ENCODE assay signal across 13 mouse cellular contexts in the genomic region with DNA sequence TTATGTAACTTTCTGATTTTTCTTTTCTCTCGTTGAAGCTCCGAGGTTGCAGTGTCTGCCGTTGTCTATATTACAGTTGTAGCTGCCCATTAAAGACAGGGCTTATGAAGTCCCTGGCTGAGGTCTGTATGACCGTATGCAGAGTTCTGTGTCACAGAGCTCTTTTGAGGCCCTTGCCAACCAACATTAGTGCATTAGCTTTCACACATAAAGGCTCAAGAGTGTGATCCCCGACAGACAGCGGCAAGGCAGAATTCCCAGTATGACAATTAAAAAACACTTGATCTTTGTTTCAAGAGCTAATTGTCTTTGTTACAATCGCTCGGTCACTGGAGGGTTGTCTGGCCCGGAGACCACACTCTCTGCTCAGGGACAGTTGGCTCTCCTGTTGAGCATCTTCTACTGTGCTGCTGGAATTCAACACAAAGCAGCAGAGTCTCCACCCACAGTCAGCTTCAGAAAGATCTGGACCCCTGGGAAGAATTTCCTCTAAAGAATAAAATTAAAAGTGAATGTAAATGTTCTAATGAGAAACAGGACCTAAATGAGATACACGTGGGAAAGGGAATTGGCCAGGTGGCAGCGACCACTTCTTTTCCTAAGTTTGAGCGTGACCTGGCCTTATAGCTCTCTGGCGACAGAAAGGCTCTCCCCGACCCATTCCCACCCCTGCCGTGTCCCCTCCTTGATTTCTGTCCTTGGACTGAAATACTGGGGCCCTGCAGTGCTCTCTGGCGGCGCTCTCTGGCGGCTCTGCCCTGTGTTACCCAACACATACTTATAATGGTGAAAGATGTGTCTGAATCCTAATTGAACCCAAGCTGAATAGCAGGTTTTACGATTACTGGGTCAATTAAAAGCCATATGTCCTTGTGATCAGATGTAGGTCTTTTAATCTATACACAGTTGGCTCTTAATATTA. TPM values are rescaled to one million over a fixed set of nuclear protein-coding genes. Genes with fewer than 3 reads are reported as not detected.
DNase-seq lines count a peak whose midpoint lies in the region; ATAC-seq and TF ChIP-seq lines count a peak whose summit lies in the region.
"Had no signal": no experiment of that assay in that cellular context is flagged by ENCODE, and none has a peak within 500 bp of the region (broad histone marks: within the 10 kb centered on the region; RNA-seq: fewer than 3 reads in every experiment).

No protein-coding gene starts in this region.

- ATAC-seq in forebrain, embryonic 12.5 days (ENCODE audit: low FRiP score), result no peak
- ATAC-seq in forebrain, embryonic 11.5 days (replicated peaks; ENCODE audit: low FRiP score), result no peak
- no peak for ATAC-seq in hindbrain, embryonic 15.5 days (ENCODE audit: low FRiP score, low read depth)
- ATAC-seq in neural tube, embryonic 13.5 days (ENCODE audit: low read depth), result peak; percentile 67
- no peak for ATAC-seq in intestine, postnatal 0 days

- no peak for TF ChIP-seq POLR2A in brain, embryonic 14.5 days (IDR thresholded peaks at IDR 0.05; ENCODE audit: borderline replicate concordance, extremely low read depth, insufficient read depth, insufficient read length, poor library complexity, severe bottlenecking)

- H3K36me3 ChIP-seq in forebrain, embryonic 12.5 days (replicated peaks), result peaks cover 27% of the 10 kb centered on the region
- H3K36me3 ChIP-seq in forebrain, embryonic 11.5 days (ENCODE audit: control insufficient read depth, insufficient read depth, low read length), result peaks cover 5% of the 10 kb centered on the region
- H3K36me3 ChIP-seq in hindbrain, embryonic 15.5 days, result peaks cover 19% of the 10 kb centered on the region
- peaks cover 27% of the 10 kb centered on the region for H3K36me3 ChIP-seq in neural tube, embryonic 13.5 days
- peaks cover 40% of the 10 kb centered on the region for H3K36me3 ChIP-seq in intestine, postnatal 0 days (ENCODE audit: control insufficient read depth, insufficient read depth)

- no peak overlapping the region for H3K4me3 ChIP-seq in forebrain, embryonic 12.5 days (replicated peaks)
- no peak overlapping the region for H3K4me3 ChIP-seq in forebrain, embryonic 11.5 days (ENCODE audit: low read depth, low read length)
- H3K4me3 ChIP-seq in hindbrain, embryonic 15.5 days, result no peak overlapping the region
- no peak overlapping the region for H3K4me3 ChIP-seq in neural tube, embryonic 13.5 days
- no peak overlapping the region for H3K4me3 ChIP-seq in intestine, postnatal 0 days (ENCODE audit: low read depth, low read length)
- H3K4me3 ChIP-seq: liver, embryonic 15.5 days had no signal

- intact Hi-C loops in heart, postnatal 14 days (cut with DNase I), result no loop called here

- H3K27ac ChIP-seq in forebrain, embryonic 12.5 days, result peak overlapping the region; percentile 32; the same call in 1 of the 2 replicates
- no peak overlapping the region for H3K27ac ChIP-seq in forebrain, embryonic 11.5 days (ENCODE audit: low read depth, low read length)
- peak overlapping the region; percentile 57 for H3K27ac ChIP-seq in hindbrain, embryonic 15.5 days (replicated peaks)
- peak overlapping the region; percentile 30; the same call in 1 of the 2 replicates for H3K27ac ChIP-seq in neural tube, embryonic 13.5 days (replicated peaks)
- no peak overlapping the region for H3K27ac ChIP-seq in intestine, postnatal 0 days (ENCODE audit: low read depth, low read length)
- H3K27ac ChIP-seq: liver, embryonic 15.5 days had no signal

- H3K4me1 ChIP-seq in forebrain, embryonic 12.5 days, result peaks cover 30% of the 10 kb centered on the region
- H3K4me1 ChIP-seq in forebrain, embryonic 11.5 days (replicated peaks; ENCODE audit: control insufficient read depth, insufficient read depth, low read length), result peaks cover 12% of the 10 kb centered on the region
- H3K4me1 ChIP-seq in hindbrain, embryonic 15.5 days (replicated peaks), result peaks cover 26% of the 10 kb centered on the region
- H3K4me1 ChIP-seq in neural tube, embryonic 13.5 days (replicated peaks), result peaks cover 32% of the 10 kb centered on the region
- no peaks in the 10 kb centered on the region for H3K4me1 ChIP-seq in intestine, postnatal 0 days (replicated peaks; ENCODE audit: control insufficient read depth, insufficient read depth, low read length)

- 44% methylated on average over 19 of the region's 19 CpGs for WGBS in forebrain, embryonic 12.5 days
- WGBS in forebrain, embryonic 11.5 days, result 57% methylated on average over 19 of the region's 19 CpGs
- WGBS in hindbrain, embryonic 15.5 days, result 31% methylated on average over 19 of the region's 19 CpGs
- WGBS in neural tube, embryonic 13.5 days, result 39% methylated on average over 19 of the region's 19 CpGs
- WGBS in intestine, postnatal 0 days, result 81% methylated on average over 19 of the region's 19 CpGs

- H3K27me3 ChIP-seq in forebrain, embryonic 12.5 days, result no peaks in the 10 kb centered on the region
- no peaks in the 10 kb centered on the region for H3K27me3 ChIP-seq in forebrain, embryonic 11.5 days (ENCODE audit: control insufficient read depth, insufficient read depth, low read length)
- no peaks in the 10 kb centered on the region for H3K27me3 ChIP-seq in hindbrain, embryonic 15.5 days
- no peaks in the 10 kb centered on the region for H3K27me3 ChIP-seq in neural tube, embryonic 13.5 days
- H3K27me3 ChIP-seq in intestine, postnatal 0 days (replicated peaks; ENCODE audit: control insufficient read depth, insufficient read depth, low read length), result no peaks in the 10 kb centered on the region
- H3K27me3 ChIP-seq: liver, embryonic 15.5 days had no signal

- H3K9me3 ChIP-seq in forebrain, embryonic 12.5 days, result no peaks in the 10 kb centered on the region
- H3K9me3 ChIP-seq in forebrain, embryonic 11.5 days (ENCODE audit: control insufficient read depth, low read length), result no peaks in the 10 kb centered on the region
- no peaks in the 10 kb centered on the region for H3K9me3 ChIP-seq in hindbrain, embryonic 15.5 days
- no peaks in the 10 kb centered on the region for H3K9me3 ChIP-seq in neural tube, embryonic 13.5 days
- no peaks in the 10 kb centered on the region for H3K9me3 ChIP-seq in intestine, postnatal 0 days (ENCODE audit: control insufficient read depth)
- H3K9me3 ChIP-seq: liver, embryonic 15.5 days had no signal

- DNase-seq in forebrain, embryonic 11.5 days (ENCODE audit: low spot score), result no peak
- peak; percentile 59 for DNase-seq in brain, embryonic 14.5 days (ENCODE audit: low read depth)
- DNase-seq in lung, postnatal 25 days (ENCODE audit: low spot score), result no peak
- no peak for DNase-seq in heart, postnatal 14 days
- DNase-seq: cerebellum, postnatal 36 days; heart, postnatal 36 days; thymus, postnatal 36 days had no signal

- no peak overlapping the region; the same call in 1 of the 2 replicates for H3K4me2 ChIP-seq in forebrain, embryonic 12.5 days
- no peak overlapping the region for H3K4me2 ChIP-seq in forebrain, embryonic 11.5 days (ENCODE audit: low read depth, low read length, severe bottlenecking)
- no peak overlapping the region for H3K4me2 ChIP-seq in hindbrain, embryonic 15.5 days
- H3K4me2 ChIP-seq in neural tube, embryonic 13.5 days, result no peak overlapping the region
- H3K4me2 ChIP-seq in intestine, postnatal 0 days (replicated peaks; ENCODE audit: low read depth), result no peak overlapping the region
- H3K4me2 ChIP-seq: liver, embryonic 15.5 days had no signal

- peak; percentile 26; the same call in 1 of the 2 replicates for TF ChIP-seq CTCF in brain, embryonic 14.5 days (IDR thresholded peaks at IDR 0.05; ENCODE audit: borderline replicate concordance, extremely low read depth, insufficient read depth, insufficient read length)
- no peak for TF ChIP-seq CTCF in intestine, postnatal 0 days (IDR thresholded peaks at IDR 0.05; ENCODE audit: low read depth)

- no peak overlapping the region for H3K9ac ChIP-seq in forebrain, embryonic 12.5 days
- no peak overlapping the region; the same call in 1 of the 2 replicates for H3K9ac ChIP-seq in forebrain, embryonic 11.5 days (ENCODE audit: low read length)
- no peak overlapping the region for H3K9ac ChIP-seq in hindbrain, embryonic 15.5 days
- no peak overlapping the region for H3K9ac ChIP-seq in neural tube, embryonic 13.5 days
- H3K9ac ChIP-seq in intestine, postnatal 0 days (ENCODE audit: low read depth, low read length), result no peak overlapping the region
- H3K9ac ChIP-seq: liver, embryonic 15.5 days had no signal

RNA-seq across cellular contexts. Expression of gene Cacng1, which starts 32.5 kb away (rescaled TPM):
- polyA plus RNA-seq in forebrain, embryonic 12.5 days (2016; fragmentation: Nextera tagmentation; extraction: Ambion mirVana), result 0.26 TPM in 1 of 2 replicates, not detected in the other
- 0.21 TPM in 1 of 2 replicates, not detected in the other for polyA plus RNA-seq in forebrain, embryonic 11.5 days (2014; fragmentation: Nextera tagmentation; extraction: Ambion mirVana)
- polyA plus RNA-seq in brain, embryonic 14.5 days (2012; rRNA removed), result 1.4 and 1.8 TPM in 2 replicates
- 0.38 and 0.43 TPM in 2 replicates for polyA plus RNA-seq in hindbrain, embryonic 15.5 days (2015; fragmentation: Nextera tagmentation; extraction: Ambion mirVana)
- polyA plus RNA-seq in neural tube, embryonic 13.5 days (2015; fragmentation: Nextera tagmentation; extraction: Ambion mirVana), result 0.61 and 1.0 TPM in 2 replicates
- total RNA-seq in heart, postnatal 14 days (2021), result not detected
- polyA plus RNA-seq in intestine, postnatal 0 days (2015; fragmentation: Nextera tagmentation; extraction: Ambion mirVana), result 0.12 and 0.20 TPM in 2 replicates
- total RNA-seq: granulocyte monocyte progenitor cell, adult 5-6 weeks; heart, postnatal 36 days had no signal

Comparison
In these comparisons a context has a peak if more than half of its experiments do, and no peak if none do; other contexts are left out.
1. H3K27ac ChIP-seq: peak in forebrain, embryonic 12.5 days (single experiment), hindbrain, embryonic 15.5 days (single experiment) and neural tube, embryonic 13.5 days (single experiment); none in forebrain, embryonic 11.5 days (single experiment) and intestine, postnatal 0 days (single experiment).